In the genomic region with DNA sequence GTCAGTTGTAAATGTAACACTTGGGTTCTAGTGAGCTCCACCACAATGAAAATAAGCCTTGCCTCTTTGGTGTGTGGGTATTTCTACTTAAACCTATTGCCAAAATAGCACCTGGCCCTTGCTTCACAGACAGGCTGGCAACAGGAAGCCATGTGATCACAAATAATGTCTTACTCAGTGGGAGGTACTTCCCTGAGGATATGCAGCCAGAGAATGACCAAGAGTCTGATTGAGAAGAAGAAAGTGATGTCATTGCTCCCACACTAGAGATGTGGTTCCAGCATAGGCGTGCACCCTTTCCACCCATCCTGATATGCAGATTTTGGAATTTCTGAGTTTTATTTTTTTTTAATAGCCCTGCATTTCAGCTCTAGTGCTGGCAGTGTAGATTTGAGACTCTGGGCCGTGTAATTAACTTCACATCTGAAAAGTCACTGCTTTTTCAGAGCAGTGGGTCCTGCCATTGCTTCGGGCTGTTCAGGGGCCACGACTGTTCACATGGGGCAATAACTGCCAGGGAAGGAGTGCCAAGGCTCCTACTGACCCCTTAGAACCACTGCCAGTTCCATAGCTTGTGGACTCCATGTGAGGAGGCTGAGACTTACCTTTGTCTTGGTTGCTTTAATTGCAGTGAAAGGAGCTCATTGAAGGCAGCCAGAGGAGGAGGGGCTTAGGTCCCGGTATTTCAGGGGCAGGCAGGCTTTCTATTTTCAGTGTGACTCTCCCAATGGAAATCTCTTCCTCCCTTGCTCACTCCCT, we compare ENCODE assay signal across 12 mouse cellular contexts.
DNase-seq lines count a peak whose midpoint lies in the region; ATAC-seq and TF ChIP-seq lines count a peak whose summit lies in the region.
"Had no signal": no experiment of that assay in that cellular context is flagged by ENCODE, and none has a peak within 500 bp of the region (broad histone marks: within the 10 kb centered on the region; RNA-seq: fewer than 3 reads in every experiment).

No protein-coding gene starts in this region.

- no peaks in the 10 kb centered on the region for H3K36me3 ChIP-seq in stomach, postnatal 0 days (ENCODE audit: control insufficient read depth, insufficient read depth, low read length)

- H3K4me3 ChIP-seq in stomach, postnatal 0 days (ENCODE audit: low read depth, low read length), result no peak overlapping the region

- intact Hi-C loops in heart, postnatal 14 days (cut with DNase I), result no loop called here

- no peaks in the 10 kb centered on the region for H3K27me3 ChIP-seq in stomach, postnatal 0 days (ENCODE audit: control insufficient read depth, insufficient read depth, low read length)

- no peak overlapping the region for H3K4me2 ChIP-seq in stomach, postnatal 0 days (replicated peaks; ENCODE audit: low read depth)
- H3K4me2 ChIP-seq: liver, embryonic 11.5 days had no signal

- H3K9ac ChIP-seq in stomach, postnatal 0 days (ENCODE audit: low read length), result no peak overlapping the region

- no peak for TF ChIP-seq EP300 in stomach, postnatal 0 days (optimal IDR thresholded peaks at IDR 0.05)

- H3K9me3 ChIP-seq in stomach, postnatal 0 days (ENCODE audit: control insufficient read depth, low read length), result no peaks in the 10 kb centered on the region

- no peaks in the 10 kb centered on the region for H3K4me1 ChIP-seq in stomach, postnatal 0 days (replicated peaks; ENCODE audit: control insufficient read depth, insufficient read depth)

- ATAC-seq in frontal cortex, adult (ENCODE audit: low TSS enrichment), result peak; percentile 51
- no peak for ATAC-seq in stomach, postnatal 0 days (ENCODE audit: low FRiP score, low TSS enrichment)
- ATAC-seq: inflammation-experienced regulatory T-cells, adult 6 months had no signal

- no peak for DNase-seq in frontal cortex, postnatal 36 days (ENCODE audit: low spot score in 2 of 2)
- DNase-seq in brain, adult 2 months (ENCODE audit: low read depth, low spot score), result peak; percentile 90
- DNase-seq in cerebellum, postnatal 25 days, result peak; percentile 64 to 65
- DNase-seq in forelimb bud, embryonic 11.5 days (ENCODE audit: low read depth, low spot score), result peak; percentile 10
- DNase-seq in stomach, postnatal 0 days (ENCODE audit: low spot score), result no peak
- no peak for DNase-seq in adrenal gland, adult 18-20 months (ENCODE audit: low spot score in 2 of 2)
- DNase-seq in heart, postnatal 14 days, result no peak
- DNase-seq: kidney, postnatal 25 days; lung, postnatal 10 days had no signal

- 59% methylated on average over 5 of the region's 5 CpGs for WGBS in stomach, postnatal 0 days

- no peak for TF ChIP-seq CTCF in stomach, postnatal 0 days (IDR thresholded peaks at IDR 0.05; ENCODE audit: low read depth)

- H3K27ac ChIP-seq in stomach, postnatal 0 days (replicated peaks), result no peak overlapping the region

Comparison
In these comparisons a context has a peak if more than half of its experiments do, and no peak if none do; other contexts are left out.
1. DNase-seq: peak in brain, adult 2 months (single experiment), cerebellum, postnatal 25 days (2 of 2) and forelimb bud, embryonic 11.5 days (single experiment); none in frontal cortex, postnatal 36 days (0 of 2), stomach, postnatal 0 days (single experiment), adrenal gland, adult 18-20 months (0 of 2) and heart, postnatal 14 days (0 of 2).